Mouse (Mus musculus) heart, adult 2 months (tissue): ENCODE results near the gene Wdr18.

Source experiments
- CTCF ChIP-seq: fragments of 200-600 bp; IDR thresholded peaks from 2 replicates; pipeline ENCODE4 v1.8.1; 2022; ENCODE audit warnings: antibody characterized with exemption, mild to moderate bottlenecking, moderate library complexity
- POLR2A ChIP-seq: fragments of 200-500 bp; IDR thresholded peaks from 2 replicates; pipeline ENCODE4 v1.6.1; 2011; ENCODE audit warnings: mild to moderate bottlenecking, low read depth, low read length, control low read depth; ENCODE audit not compliant: insufficient read depth

GRCm38 (mm10) chr10:79969124-79969568, 9.2 kb downstream of the Wdr18 start:
- no peak for TF ChIP-seq CTCF
- no peak for TF ChIP-seq POLR2A
